Mouse (Mus musculus) hematopoietic stem cell, adult 5-6 weeks (primary cell): ENCODE measurements at regions not wholly inside any gene's neighbourhood (a gene's known extent, or its start where the extent isn't known, plus 50 kb on each side); places are given as distances from the start of the nearest gene placed in this dataset.
"Not testable (repeated sequence)": the region's sequence is repeated elsewhere in the genome, so short reads cannot be mapped to it uniquely, and the experiment has no call there.

Source experiments
- ATAC-seq, 2 experiments: fragments of 125-278 bp in 1 of 2; replicated peaks in 1 of 2; 2 replicates each; pipeline ENCODE4 v1.8.0; 2016 to 2017; ENCODE audit warnings: inconsistent platforms in 2 of 2, mild to moderate bottlenecking in 2 of 2, moderate number of reproducible peaks in 2 of 2, low read depth in 1 of 2, moderate TSS enrichment in 1 of 2; ENCODE audit not compliant: low FRiP score in 2 of 2, poor library complexity in 2 of 2, severe bottlenecking in 2 of 2, insufficient read depth in 1 of 2, low TSS enrichment in 1 of 2

DNA sequence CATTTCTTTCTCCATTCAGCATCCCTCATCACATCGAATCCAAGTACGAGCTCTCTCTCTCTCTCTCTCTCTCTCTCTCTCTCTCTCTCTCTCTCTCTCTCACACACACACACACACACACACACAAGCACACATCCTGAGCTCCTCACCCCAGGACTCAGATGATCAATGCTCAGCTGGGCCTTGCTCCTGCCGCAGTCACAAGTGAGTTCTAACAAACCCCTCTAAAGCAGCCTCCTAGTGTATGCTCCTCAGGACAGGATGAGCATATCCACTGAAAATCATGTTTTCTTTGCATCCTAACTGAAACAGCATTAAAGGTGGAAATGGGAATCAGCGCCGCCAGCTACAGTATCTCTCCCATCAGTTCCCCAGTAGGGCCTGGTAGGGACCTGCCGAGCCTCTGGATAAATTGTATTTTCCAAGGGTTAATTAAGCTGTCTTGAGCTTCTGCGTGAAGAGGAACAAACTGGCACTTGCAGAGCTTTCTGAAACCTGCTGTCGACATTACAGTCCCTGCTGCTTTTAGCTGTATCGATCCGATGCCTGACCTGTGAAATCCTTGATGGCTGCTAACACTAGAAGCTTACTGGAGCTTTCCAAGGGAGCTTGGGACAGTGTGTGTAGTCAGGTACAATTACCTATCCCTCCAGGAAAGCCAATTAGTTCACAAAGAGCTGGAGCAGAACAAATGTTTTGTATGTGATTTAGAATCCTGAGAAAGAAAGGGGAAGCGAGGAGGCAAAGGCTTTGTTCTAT, 131.3 kb upstream of the Vrk2 start:
- no peak for ATAC-seq

DNA sequence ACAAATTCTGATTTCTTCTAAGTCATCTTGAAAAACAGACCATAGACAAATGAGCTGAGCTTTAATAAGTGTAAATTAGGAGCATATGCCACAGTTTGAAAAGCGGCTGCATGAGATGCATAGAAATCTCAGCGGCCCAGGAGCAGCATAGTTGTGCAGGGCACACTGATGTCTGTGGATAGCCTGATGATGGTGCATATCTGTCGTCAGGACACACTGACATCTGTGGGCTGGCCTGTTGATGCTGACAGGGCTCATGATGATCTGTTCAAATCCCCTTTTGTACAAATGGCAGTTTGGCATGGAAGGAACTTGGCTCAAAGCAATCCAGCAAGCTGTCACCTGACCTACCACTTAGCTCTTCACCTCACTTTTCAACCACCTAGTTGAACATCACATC, 128.5 kb upstream of the Vrk2 start:
- ATAC-seq: no peak

DNA sequence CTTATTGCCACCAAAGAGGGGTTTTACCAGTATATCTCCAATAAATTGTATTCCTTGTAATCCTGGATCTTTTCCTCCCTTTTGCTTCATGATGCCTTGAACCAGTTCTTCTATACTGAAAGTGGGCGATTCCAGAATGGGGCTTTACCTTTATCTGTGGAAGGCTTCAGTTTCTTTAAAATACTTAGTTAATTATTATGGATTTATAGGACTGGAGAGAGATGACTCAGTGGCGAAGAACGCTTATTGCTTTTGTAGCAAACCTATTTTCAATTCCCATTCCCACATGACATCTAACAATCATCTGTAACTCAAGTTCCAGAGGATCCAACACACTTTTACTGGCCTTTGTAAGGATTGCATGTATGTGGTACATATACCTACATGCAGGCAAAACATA, 127.4 kb upstream of the Vrk2 start:
- no peak for ATAC-seq

DNA sequence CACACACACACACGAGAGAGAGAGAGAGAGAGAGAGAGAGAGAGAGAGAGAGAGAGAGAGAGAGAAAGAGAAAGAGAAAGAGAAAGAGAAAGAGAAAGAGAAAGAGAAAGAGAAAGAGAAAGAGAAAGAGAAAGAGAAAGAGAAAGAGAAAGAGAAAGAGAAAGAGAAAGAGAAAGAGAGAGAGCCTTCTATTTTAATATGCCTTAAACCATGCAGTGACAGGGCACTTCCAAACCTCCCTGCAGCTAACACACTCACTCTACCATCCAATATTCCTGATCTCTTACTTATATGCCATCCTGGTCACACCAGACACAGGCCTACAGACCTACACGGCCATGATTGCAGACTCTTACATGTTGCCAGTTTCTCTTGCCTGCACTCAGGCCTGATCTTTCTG, 117.4 kb upstream of the Vrk2 start:
- ATAC-seq: not testable (repeated sequence)

DNA sequence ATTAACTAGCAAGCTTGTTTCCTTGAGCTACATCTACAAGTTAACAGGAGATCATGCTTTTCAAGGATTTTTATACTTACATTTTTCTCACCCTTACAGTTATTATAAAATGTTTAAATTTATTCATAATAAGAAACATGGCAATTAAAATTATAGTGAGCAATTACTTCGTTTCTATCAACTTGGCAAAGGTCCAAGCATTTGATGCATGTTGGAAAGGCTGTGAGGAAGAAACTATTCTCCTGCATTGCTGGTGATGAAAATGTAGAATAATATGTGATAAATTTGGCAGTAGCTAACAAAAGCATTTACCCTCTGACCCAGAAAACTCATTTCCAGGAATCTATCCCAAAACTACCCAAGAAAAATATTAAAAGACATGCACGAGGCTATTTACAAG, 114.8 kb upstream of the Vrk2 start:
- ATAC-seq: no peak

DNA sequence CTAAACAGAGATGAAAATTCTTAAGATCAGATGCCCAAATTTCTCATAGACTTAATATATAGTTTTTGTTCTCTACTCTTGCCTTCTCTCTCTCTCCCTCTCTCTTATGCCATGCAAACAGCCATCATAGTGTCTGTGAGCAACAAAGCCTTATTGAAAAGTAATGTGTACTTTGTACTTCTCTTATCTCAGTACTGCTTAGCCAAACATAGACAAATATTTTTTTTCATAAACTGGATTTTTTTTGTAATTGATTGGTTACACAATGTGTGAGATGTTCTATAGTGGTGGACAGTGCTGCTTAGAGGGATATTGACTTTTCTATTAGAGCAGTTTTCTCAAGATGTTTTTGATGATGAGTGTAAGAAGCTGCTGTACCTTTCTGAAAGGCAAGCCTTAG, 90.1 kb upstream of the Vrk2 start:
- no peak for ATAC-seq

DNA sequence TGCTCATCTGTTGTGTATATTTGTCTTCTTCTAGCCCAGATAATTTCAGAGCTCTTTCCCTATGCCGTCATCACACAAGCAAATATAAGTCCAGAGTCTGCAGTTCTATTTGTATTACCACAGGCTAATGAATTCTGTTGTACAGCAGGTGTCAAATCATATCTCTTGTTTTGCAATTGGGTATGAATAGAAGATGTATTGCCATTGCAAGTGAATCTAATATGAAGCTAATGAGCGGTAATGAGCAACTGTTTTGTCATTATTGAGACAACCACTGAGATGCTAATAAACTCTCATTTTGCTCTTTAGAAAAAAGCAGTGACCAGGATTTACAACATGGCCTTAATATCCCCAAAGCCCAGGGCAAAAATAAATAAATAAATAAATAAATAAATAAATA, 73.5 kb upstream of the Vrk2 start:
- no peak for ATAC-seq

DNA sequence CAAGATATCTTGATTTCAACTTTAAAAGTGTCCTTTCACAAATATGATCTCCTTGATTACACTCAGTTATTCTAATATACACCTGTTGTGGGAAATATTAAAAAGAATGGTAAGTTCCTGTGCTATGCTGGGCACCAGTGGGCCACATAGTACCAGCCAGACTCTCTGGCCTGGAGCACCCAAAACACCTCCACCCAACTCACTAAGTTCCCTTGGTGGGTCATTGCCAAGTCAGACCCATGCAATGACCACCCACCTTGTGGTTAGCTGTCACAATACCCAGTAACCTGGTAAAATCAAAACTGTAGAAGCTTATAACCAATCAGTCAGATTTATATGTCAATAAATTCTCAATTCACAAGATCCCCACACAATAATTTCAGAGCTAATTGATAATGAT, 67.1 kb upstream of the Vrk2 start:
- no peak for ATAC-seq

DNA sequence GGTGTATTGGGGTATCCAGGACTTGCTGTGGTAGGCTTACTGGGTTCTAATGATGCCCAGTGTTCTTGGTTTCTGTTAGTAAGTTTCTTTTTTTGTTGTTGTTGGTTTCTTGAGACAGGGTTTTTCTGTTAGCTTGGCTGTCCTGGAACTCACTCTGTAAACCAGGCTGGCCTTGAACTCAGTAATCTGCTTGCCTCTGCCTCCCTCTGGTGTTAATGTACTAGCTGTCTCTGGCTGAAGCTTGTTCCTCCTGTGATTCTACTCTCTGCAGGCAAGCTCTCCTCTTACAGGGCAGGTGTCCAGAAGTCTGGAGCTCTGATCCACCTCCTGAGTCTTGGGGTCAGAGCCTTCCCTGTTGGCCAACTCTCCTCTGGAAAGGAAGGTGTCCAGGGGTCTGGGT, 55.4 kb upstream of the Vrk2 start:
- ATAC-seq: not testable (repeated sequence)
